In the genomic region with DNA sequence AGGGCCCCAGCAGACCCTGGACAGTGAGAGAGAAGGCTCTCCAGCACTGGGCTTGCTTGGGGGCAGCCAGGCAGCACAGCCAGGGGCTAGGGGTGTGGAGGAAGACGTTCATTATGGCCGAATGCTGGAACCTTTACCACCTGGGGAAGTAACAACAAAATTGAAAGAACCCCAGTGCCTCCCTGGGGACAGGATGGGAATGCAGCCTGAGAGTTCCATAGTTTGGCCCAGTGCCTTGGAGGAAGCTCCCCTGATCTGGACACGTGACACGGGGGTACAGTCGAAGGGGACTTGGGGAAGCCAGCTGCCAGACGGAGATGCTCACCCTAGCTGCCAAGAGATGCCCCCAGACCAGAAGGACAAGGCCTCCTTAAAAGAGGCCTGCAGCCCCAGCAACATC, we compare ENCODE assay signal across 8 mouse cellular contexts. TPM values are rescaled to one million over a fixed set of nuclear protein-coding genes. Genes with fewer than 3 reads are reported as not detected.
DNase-seq lines count a peak whose midpoint lies in the region; ATAC-seq lines count a peak whose summit lies in the region.

No protein-coding gene starts in this region.

- peak; percentile 43 for DNase-seq in kidney, adult 18-20 months
- DNase-seq in kidney, adult 8-10 months = no peak
- DNase-seq in embryonic facial prominence, embryonic 14.5 days (ENCODE audit: low spot score) = no peak
- no peak for DNase-seq in left cerebral cortex, adult 8-10 months (ENCODE audit: low spot score in 2 of 2)
- DNase-seq in frontal cortex, adult 2 months (ENCODE audit: extremely low spot score in 1 of 2, low spot score in 1 of 2) = no peak
- no peak for DNase-seq in urinary bladder, postnatal 25 days (ENCODE audit: low spot score)

- WGBS in embryonic facial prominence, embryonic 14.5 days = 48% methylated on average over 5 of the region's 6 CpGs
- WGBS in hindbrain, embryonic 13.5 days = 33% methylated on average over 6 of the region's 6 CpGs
- 61% methylated on average over 6 of the region's 6 CpGs for WGBS in liver, embryonic 15.5 days (ENCODE audit: insufficient replicate concordance)

- H3K4me3 ChIP-seq in embryonic facial prominence, embryonic 14.5 days (ENCODE audit: low read depth, low read length) = peak overlapping the region; percentile 78
- peak overlapping the region; percentile 58; the same call in 1 of the 2 replicates for H3K4me3 ChIP-seq in hindbrain, embryonic 13.5 days
- no peak overlapping the region for H3K4me3 ChIP-seq in liver, embryonic 15.5 days (replicated peaks)

- H3K4me2 ChIP-seq in embryonic facial prominence, embryonic 14.5 days (ENCODE audit: low read depth, low read length) = peak overlapping the region; percentile 97
- peak overlapping the region; percentile 99 for H3K4me2 ChIP-seq in hindbrain, embryonic 13.5 days
- peak overlapping the region; percentile 76 for H3K4me2 ChIP-seq in liver, embryonic 15.5 days

- H3K36me3 ChIP-seq in embryonic facial prominence, embryonic 14.5 days (ENCODE audit: control insufficient read depth, insufficient read depth, low read length) = peaks cover 39% of the 10 kb centered on the region
- H3K36me3 ChIP-seq in hindbrain, embryonic 13.5 days = no peaks in the 10 kb centered on the region
- no peaks in the 10 kb centered on the region for H3K36me3 ChIP-seq in liver, embryonic 15.5 days (replicated peaks)

- no peak overlapping the region for H3K27ac ChIP-seq in embryonic facial prominence, embryonic 14.5 days (replicated peaks; ENCODE audit: low read depth, low read length)
- H3K27ac ChIP-seq in hindbrain, embryonic 13.5 days = no peak overlapping the region
- H3K27ac ChIP-seq in liver, embryonic 15.5 days (replicated peaks) = no peak overlapping the region

- H3K9me3 ChIP-seq in embryonic facial prominence, embryonic 14.5 days (ENCODE audit: control insufficient read depth, low read length) = no peaks in the 10 kb centered on the region
- H3K9me3 ChIP-seq in hindbrain, embryonic 13.5 days = no peaks in the 10 kb centered on the region
- H3K9me3 ChIP-seq in liver, embryonic 15.5 days (replicated peaks) = no peaks in the 10 kb centered on the region

- 0 out of 2 replicates have a peak, but pooled peaks cover 8% of the 10 kb centered on the region for H3K27me3 ChIP-seq in embryonic facial prominence, embryonic 14.5 days (replicated peaks; ENCODE audit: control insufficient read depth, insufficient read depth, low read length)
- H3K27me3 ChIP-seq in hindbrain, embryonic 13.5 days = peaks cover 60% of the 10 kb centered on the region
- H3K27me3 ChIP-seq in liver, embryonic 15.5 days = peaks cover 51% of the 10 kb centered on the region

- H3K4me1 ChIP-seq in embryonic facial prominence, embryonic 14.5 days (ENCODE audit: control insufficient read depth, insufficient read depth, low read length) = peaks cover 54% of the 10 kb centered on the region
- peaks cover 56% of the 10 kb centered on the region for H3K4me1 ChIP-seq in hindbrain, embryonic 13.5 days (replicated peaks)
- peaks cover 50% of the 10 kb centered on the region for H3K4me1 ChIP-seq in liver, embryonic 15.5 days (replicated peaks)

- H3K9ac ChIP-seq in embryonic facial prominence, embryonic 14.5 days (ENCODE audit: low read depth, low read length) = no peak overlapping the region
- H3K9ac ChIP-seq in hindbrain, embryonic 13.5 days = no peak overlapping the region; the same call in 1 of the 2 replicates
- no peak overlapping the region for H3K9ac ChIP-seq in liver, embryonic 15.5 days

- no peak for ATAC-seq in embryonic facial prominence, embryonic 14.5 days (ENCODE audit: low read depth)
- ATAC-seq in hindbrain, embryonic 13.5 days (ENCODE audit: low FRiP score) = no peak
- ATAC-seq in liver, embryonic 15.5 days (ENCODE audit: insufficient read depth) = no peak

RNA-seq across cellular contexts. Expression of a gene that starts 3.3 kb away (rescaled TPM):
- 7.4 and 7.6 TPM in 2 replicates for polyA plus RNA-seq in embryonic facial prominence, embryonic 14.5 days (2014; fragmentation: Nextera tagmentation; extraction: Ambion mirVana)
- polyA plus RNA-seq in hindbrain, embryonic 13.5 days (2015; fragmentation: Nextera tagmentation; extraction: Ambion mirVana) = 2.6 and 3.4 TPM in 2 replicates
- 1.3 and 1.6 TPM in 2 replicates for polyA plus RNA-seq in liver, embryonic 15.5 days (2015; fragmentation: Nextera tagmentation; extraction: Ambion mirVana)
- total RNA-seq in left cerebral cortex, adult 8-10 months (2022) = 10 to 100 TPM; 19.7 to 26.2 (median 21.4) TPM
- polyA plus RNA-seq in frontal cortex, adult 2 months (2012; rRNA removed) = 8.9 and 9.2 TPM in 2 replicates
